Mouse (Mus musculus) A20 (cell line): ENCODE measurements at regions not wholly inside any gene's neighbourhood (a gene's known extent, or its start where the extent isn't known, plus 50 kb on each side); places are given as distances from the start of the nearest gene placed in this dataset.

Experiments
- DNase-seq: peaks from one replicate; pipeline ENCODE4 v3.0.0-alpha.2; 2011; ENCODE audit warnings: low read depth, low spot score

- peak; percentile 6 for DNase-seq
Observed at GRCm38 (mm10) chr7:60974116-60974515, 834.1 kb upstream of the Snrpn start.

- DNase-seq, result no peak
Observed at GRCm38 (mm10) chr7:60961188-60961587, 821.2 kb upstream of the Snrpn start.

- DNase-seq, result no peak
Observed at GRCm38 (mm10) chr7:60939764-60940457, 799.9 kb upstream of the Snrpn start.
